Mouse (Mus musculus) urinary bladder, postnatal 10 days (tissue): ENCODE measurements around the gene Stard13.

Source experiments
- DNase-seq: peaks from one replicate; pipeline ENCODE4 v3.0.0; 2022; ENCODE audit warnings: low spot score

Stard13 gene

DNA sequence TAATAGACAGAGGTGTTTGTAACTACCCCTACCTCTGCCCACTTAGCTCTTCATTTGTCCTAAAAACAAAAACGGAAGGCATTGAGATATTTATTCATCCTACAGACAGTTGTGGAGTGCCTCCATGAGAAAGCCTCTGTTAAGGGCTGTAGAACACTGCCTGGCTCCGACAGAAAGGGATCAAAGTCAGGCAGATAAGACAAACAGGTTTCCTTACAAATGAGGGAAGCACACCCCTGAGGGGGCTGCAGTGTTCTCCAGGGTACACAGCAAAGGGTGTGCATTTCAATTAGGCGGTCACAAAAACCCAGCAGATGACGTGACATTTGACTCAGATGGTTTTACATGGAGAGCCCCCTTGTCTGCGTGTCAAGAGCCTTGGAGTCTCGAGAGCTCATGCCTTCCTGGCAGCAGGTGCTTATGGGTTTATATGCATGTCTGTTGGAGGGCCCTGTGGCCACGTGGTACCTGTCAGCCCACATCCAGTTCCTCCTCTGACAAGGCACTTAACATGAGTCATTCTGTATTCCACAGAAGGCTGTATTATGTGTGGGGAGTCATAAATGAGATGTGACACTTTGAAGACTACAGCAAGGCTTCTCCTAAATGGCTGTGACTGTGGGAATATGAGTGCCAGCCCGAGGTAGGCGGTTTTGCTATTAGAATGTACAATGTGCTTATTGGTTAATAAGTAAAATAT is 129.1 kb downstream of the Stard13 start:
- DNase-seq: no peak

GRCm38 (mm10) chr5:151103284-151103683 is 130.4 kb downstream of the Stard13 start:
- no peak for DNase-seq

DNA sequence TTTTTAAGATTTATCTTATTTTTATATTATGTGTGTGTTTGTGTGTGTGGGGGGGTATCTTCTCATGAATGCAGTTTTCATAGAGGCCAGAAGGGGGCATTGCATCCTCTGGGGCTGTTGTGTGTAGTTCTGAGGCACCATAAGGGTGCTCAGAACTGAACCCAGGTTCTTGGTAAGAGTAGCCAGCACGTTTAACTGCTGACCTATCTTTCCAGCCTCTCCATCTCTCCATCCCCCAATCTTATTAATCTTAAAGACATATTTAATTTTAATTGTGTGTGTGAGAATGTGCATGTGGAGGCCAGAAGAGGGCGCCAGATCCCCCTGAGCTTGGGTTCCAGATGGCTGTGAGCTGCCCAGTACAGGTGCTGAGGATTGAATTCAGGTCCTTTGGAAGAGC is 131.4 kb downstream of the Stard13 start:
- no peak for DNase-seq

DNA sequence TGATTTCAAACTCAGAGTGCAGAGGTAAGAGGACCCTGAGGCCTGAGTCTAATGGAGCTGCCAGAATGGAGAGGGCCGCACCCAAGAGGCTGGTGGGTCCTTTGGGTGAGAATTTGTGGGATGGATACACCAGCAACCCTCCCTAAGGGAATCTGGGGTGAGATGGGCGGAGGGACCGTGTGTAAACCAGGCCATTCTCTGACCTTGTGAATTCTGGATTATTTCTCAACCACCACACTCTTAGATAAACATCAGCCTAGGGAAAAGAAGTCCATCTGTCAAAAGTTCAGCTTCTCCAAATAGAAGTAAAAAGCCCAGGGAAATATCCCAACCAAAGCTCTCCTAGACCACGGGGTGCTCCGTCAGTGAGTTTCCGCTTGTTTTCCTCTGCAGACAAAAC is 137.6 kb downstream of the Stard13 start:
- no peak for DNase-seq

DNA sequence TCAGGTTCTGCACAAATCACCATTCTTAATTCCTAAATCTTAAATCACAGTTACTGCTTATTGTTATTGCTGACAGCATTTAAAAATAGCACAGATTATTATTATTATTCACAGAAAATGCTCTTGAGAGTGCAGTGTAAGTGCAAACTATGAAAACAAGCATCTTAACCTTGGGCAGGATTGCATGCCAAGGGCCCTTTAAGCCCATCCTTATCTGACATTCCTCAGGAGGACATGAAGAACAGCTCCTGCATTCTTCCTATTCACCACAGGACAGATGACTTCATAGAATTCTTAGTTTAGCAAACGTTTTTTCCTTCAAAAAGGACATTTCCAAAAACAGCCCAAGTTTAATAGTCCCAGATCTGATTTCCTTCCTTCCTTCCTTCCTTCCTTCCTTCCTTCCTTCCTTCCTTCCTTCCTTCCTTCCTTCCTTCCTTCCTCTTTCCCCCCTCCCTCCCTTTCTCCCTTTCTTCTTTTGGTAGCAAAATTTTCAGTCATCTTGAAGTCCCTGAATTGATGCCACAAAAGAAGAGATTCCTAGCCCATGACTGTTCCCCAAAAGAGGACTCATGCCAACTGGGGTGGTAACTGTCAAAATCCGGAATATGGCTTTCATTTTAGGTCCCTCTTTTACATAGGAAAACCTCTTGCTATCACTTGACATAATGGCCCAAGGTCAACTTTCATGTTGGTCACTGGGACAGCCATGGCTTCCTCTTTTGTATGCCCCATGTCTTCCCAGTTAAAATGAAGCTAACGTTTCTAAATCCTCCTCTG is 140.6 kb downstream of the Stard13 start:
- DNase-seq: no peak

DNA sequence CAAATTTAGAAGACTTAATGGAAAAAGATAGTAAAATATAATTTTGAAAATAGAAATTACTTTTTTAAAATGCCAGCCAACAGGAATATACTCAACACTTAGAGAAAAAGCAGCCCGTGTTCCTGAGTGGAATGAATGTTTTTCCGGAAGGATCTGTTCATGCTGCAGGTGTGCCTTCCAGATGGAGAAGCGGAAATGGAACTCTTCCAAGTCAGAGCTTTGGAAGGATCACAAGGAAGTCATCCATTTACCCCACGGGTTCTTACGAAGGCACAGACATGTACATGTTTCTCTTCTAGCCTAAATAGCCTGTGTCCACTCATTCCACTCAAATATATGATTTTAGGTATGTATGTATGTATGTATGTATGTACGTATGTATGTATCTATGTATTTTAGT is 142.6 kb downstream of the Stard13 start:
- DNase-seq: no peak

- no peak for DNase-seq
Observed at GRCm38 (mm10) chr5:151089201-151089600, 144.4 kb downstream of the Stard13 start.

GRCm38 (mm10) chr5:151086425-151087202 is 147.0 kb downstream of the Stard13 start:
- DNase-seq: no peak

- no peak for DNase-seq
Observed at GRCm38 (mm10) chr5:151085749-151086148, 147.9 kb downstream of the Stard13 start.

- DNase-seq: no peak
Observed at GRCm38 (mm10) chr5:151080276-151080675, 153.4 kb downstream of the Stard13 start.

- DNase-seq: no peak
Observed at GRCm38 (mm10) chr5:151077953-151078352, 155.7 kb downstream of the Stard13 start.

GRCm38 (mm10) chr5:151076917-151077316 is 156.7 kb downstream of the Stard13 start:
- DNase-seq: no peak

DNA sequence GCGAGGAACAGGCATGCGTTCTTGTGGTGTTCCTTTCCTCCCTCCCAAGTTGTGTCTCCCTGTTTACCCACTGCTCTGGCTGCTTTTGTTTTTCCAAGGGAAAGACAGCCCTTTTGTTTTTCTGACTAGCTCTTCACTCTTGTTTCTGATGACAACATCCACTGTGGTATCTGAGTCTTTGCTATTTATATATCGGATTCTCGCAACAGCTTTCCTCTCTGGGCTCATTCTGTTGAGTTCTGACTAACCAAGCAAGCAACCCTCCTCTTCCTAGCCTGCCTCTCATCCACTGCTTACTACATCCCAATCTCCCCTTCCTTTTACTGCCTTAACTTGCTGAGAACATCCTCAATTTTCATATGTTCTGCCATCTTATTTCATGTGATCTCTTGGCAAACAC is 159.4 kb downstream of the Stard13 start:
- no peak for DNase-seq

- no peak for DNase-seq
Observed at GRCm38 (mm10) chr5:151071430-151071829, 162.2 kb downstream of the Stard13 start.

DNA sequence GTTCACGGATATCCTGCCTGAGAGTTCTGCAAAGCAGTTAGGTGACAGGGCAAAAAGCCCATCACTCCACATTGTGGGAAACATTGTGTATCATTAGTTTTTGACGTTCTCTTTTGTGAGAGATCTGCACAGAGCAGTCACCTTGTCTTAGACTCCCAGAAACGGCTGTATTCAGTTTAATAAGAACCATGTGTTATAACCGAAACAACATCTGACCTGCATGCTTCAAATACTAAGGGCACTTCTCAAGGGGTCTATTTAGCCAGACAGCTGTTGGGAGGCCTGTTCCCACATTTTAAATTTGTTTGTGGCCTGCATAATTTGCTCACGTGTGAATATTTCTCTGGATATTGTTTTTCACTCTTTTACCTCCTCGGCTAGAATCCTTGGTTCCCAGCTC is 162.7 kb downstream of the Stard13 start:
- DNase-seq: no peak

DNA sequence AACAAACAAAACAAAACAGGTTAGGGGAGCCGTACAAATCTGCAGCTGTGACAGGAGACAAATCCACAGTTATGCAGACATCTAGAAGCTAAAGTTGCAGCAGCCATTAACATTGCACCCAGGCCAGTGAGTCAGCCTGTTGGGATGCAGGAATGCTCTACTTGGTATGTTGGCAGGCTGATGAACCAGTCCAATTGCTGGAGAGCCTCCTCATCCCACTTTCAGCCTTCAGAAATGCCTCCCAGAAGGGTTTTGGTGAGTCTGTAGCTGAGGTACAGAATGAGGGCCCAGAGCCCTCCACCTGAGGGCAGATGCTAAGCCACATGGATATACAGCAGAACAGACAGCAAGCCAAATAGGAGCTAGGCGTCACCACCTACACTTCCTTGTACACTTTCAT is 164.1 kb downstream of the Stard13 start:
- no peak for DNase-seq

DNA sequence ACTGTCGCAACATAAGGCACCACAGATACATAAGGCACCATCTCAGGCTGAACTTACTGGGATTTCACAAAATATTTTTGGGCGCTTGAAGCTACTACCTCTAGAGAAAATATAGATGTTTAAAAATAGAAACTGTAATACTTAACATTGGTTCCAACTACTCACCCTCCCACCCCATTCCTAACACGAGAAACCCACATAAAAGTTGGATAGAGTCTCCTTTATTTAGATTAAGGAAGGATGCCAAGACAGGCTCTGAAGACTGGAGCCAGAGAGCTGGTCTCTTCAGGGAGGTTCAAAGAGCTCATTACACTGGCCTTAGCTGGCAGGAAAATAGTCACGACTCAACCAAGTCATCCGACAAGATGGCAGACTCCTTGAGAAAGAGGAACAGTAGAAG is 167.6 kb downstream of the Stard13 start:
- DNase-seq: no peak

DNA sequence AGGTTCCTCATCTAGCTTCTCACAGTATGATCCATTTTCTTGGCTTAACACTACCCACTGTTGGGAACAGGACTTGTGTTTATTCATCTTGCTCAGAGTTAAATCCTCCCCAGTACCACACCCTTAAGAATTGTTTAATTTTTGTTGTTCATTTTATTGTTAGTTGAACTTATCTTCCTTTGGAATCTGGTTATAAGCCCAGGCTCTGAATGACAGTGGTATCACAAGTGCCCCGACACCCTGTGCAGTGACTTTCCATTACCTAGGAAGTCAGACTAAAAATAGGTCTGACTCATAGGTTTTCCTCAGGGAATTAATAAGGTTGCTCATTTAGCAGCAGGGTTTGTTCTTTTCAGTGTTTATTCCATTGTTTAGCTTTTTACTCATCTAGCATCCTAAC is 168.4 kb downstream of the Stard13 start:
- no peak for DNase-seq

DNA sequence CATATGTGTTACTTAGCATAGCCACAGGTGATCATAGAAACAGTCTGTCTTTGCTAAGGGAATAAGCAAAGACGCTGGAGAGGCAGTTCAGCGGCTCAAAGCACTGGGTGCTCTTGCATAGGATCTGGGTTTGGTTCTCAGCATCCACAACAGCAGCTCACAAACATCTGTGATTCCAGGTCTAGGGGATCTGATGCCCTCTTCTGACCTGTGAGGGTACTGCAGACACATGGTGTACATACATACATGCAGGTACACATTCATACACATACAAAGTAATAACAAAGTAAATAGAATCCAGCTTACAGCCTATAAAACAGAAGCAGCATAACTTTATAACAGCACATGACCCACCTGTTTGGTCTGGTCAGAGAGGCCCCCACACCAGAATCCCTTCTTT is 171.7 kb downstream of the Stard13 start:
- no peak for DNase-seq

- no peak for DNase-seq
Observed at GRCm38 (mm10) chr5:151060476-151060875, 173.2 kb downstream of the Stard13 start.

DNA sequence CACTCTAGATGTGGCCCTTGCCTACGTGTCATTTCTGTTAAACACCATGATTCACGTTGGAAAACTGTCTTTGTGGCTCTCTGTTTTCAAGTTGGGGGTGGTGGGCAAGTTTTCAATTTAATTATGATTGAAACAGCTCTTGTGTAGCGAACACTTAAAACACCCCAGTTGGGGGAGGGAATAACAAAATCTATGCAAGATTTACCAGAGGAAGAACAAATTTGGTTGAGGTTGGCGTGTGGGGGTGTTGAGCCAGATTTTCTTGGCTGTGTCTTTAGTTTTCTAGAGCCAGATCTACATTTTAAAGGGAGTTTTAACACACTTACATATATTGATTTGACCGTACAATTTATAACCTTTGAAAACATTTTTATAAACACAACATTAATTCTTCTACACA is 173.9 kb downstream of the Stard13 start:
- no peak for DNase-seq

DNA sequence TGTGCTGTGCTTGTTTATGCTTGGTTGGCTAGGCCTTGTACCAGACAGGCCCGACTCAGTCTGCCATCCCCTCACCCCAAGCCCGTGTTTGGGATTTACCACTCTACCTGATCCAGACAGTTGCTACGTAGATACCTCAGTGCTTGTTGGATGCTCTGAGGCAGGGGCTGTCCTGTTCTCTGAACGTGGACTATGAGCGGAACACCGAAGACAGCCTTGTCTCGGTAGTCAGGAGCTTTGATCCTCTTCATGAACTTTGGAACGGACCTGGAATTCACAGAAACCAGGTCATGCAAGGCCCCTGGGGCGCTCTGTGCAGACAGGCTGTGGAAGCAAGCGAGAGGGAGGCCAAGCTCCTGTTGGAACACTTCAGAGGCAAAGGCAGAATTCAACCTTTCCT is 174.3 kb downstream of the Stard13 start:
- no peak for DNase-seq

- DNase-seq: no peak
Observed at GRCm38 (mm10) chr5:151057716-151058115, 175.9 kb downstream of the Stard13 start.
